Mouse (Mus musculus) hematopoietic multipotent progenitor cell, adult 10-12 weeks (in vitro differentiated cells): ENCODE data around the gene Cd46. TPM values are rescaled to one million over a fixed set of nuclear protein-coding genes. Genes with fewer than 3 reads are reported as not detected.

Experiments used
- polyA plus RNA-seq: library from polyadenylated mRNA; stranded (reverse); fragments of >175 nt; gene quantifications from 2 replicates; pipeline ENCODE4 v1.2.3, GENCODE M21; 2012; ENCODE audit warnings: low replicate concordance

The Cd46 gene
- polyA plus RNA-seq: 0.20 and 0.31 TPM in 2 replicates

GRCm38 (mm10) chr1:195092220-195092720 lies at the start of gene Cd46:
Gene Cd46 (minus strand): TSS chr1:195092249.

GRCm38 (mm10) chr1:195130953-195131674 lies 39.1 kb upstream of the Cd46 start, which contains the start of gene Cr1l:
Gene Cr1l (minus strand): TSS chr1:195131586.

Other genes with a start within 250 kb of the Cd46 start
- gene Cd34, start 153.4 kb downstream of the Cd46 start, polyA plus RNA-seq: 0.59 and 0.85 TPM in 2 replicates
- gene Cr1l, start 39.3 kb upstream of the Cd46 start, polyA plus RNA-seq: 10.0 and 10.5 TPM in 2 replicates
- gene Cr2, start 84.5 kb upstream of the Cd46 start, polyA plus RNA-seq: 33.3 and 159 TPM in 2 replicates